In the genomic region with DNA sequence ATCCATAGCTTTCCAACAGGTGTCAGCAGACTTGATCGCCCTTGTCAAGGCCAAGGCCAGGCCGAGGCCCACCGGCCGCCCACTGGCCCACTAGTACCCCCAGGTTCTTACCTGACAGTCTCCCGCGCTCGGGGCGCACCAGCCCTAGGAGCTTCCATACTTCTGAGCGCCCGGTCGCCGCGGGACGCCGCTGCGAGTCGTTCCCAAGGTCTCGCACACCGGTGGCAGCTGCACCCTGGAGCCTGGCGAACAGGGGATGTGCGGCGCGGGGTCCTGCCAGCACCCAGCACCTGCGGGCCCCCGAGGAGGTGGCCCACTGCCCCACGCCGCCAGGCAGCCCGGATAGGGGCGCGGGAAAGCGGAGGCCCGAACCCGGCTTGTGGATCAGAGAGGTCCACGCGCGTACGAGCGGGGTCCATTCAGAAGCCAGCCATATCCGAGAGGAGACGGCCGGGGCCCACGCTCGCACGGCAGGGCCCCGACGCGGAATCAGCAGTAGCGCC, we compare ENCODE assay signal across 8 mouse cellular contexts. TPM values are rescaled to one million over a fixed set of nuclear protein-coding genes. Genes with fewer than 3 reads are reported as not detected.
A peak's percentile ranks its signal among the peaks of the same experiment; 100 is the strongest.
DNase-seq lines count a peak whose midpoint lies in the region; ATAC-seq and TF ChIP-seq lines count a peak whose summit lies in the region.

No protein-coding gene starts in this region.

- TF ChIP-seq EP300 in lung, postnatal 0 days (IDR thresholded peaks at IDR 0.05), result no peak

- peak; percentile 24 to 30 for DNase-seq in layer of hippocampus, postnatal 36 days
- DNase-seq in layer of hippocampus, postnatal 10 days (ENCODE audit: low spot score in 2 of 2), result no peak
- peak; percentile 69 for DNase-seq in ZHBTc4 (ENCODE audit: low read depth, low spot score)
- peak; percentile 15 for DNase-seq in lung, postnatal 0 days (ENCODE audit: low spot score)
- DNase-seq in spleen, postnatal 14 days (ENCODE audit: low spot score in 2 of 2), result peak; percentile 24 to 26
- DNase-seq in B cell, adult 2 months, result no peak

- WGBS in embryonic facial prominence, embryonic 13.5 days, result under 1% methylated on average over 48 of the region's 48 CpGs
- WGBS in intestine, embryonic 16.5 days, result under 1% methylated on average over 47 of the region's 48 CpGs
- WGBS in lung, postnatal 0 days, result 1% methylated on average over 38 of the region's 48 CpGs

- H3K9ac ChIP-seq in embryonic facial prominence, embryonic 13.5 days, result peak overlapping the region; percentile 84
- H3K9ac ChIP-seq in intestine, embryonic 16.5 days (ENCODE audit: low read depth, low read length), result peak overlapping the region; percentile 91
- peak overlapping the region; percentile 50 for H3K9ac ChIP-seq in lung, postnatal 0 days (replicated peaks; ENCODE audit: low read depth)

- peak overlapping the region; percentile 83; the same call in 1 of the 2 replicates for H3K27ac ChIP-seq in embryonic facial prominence, embryonic 13.5 days
- peak overlapping the region; percentile 97 for H3K27ac ChIP-seq in intestine, embryonic 16.5 days (ENCODE audit: low read length)
- H3K27ac ChIP-seq in lung, postnatal 0 days (ENCODE audit: low read length), result peak overlapping the region; percentile 77

- ATAC-seq in embryonic facial prominence, embryonic 13.5 days (ENCODE audit: insufficient number of reproducible peaks, insufficient read depth, low FRiP score, low TSS enrichment, low read depth), result peak; percentile 35; the same call in 1 of the 2 replicates
- ATAC-seq in intestine, embryonic 16.5 days, result peak; percentile 26
- peak; percentile 14 for ATAC-seq in lung, postnatal 0 days

- TF ChIP-seq CTCF in lung, postnatal 0 days (IDR thresholded peaks at IDR 0.05), result no peak; the same call in 1 of the 2 replicates

- H3K4me1 ChIP-seq in embryonic facial prominence, embryonic 13.5 days, result peaks cover 27% of the 10 kb centered on the region
- H3K4me1 ChIP-seq in intestine, embryonic 16.5 days (ENCODE audit: control insufficient read depth, insufficient read depth, low read length), result peaks cover 25% of the 10 kb centered on the region
- no peaks in the 10 kb centered on the region for H3K4me1 ChIP-seq in lung, postnatal 0 days (ENCODE audit: insufficient read depth, low read depth, low read length)

- H3K36me3 ChIP-seq in embryonic facial prominence, embryonic 13.5 days, result no peaks in the 10 kb centered on the region
- H3K36me3 ChIP-seq in intestine, embryonic 16.5 days (ENCODE audit: control insufficient read depth, insufficient read depth, low read length), result no peaks in the 10 kb centered on the region
- H3K36me3 ChIP-seq in lung, postnatal 0 days (ENCODE audit: insufficient read depth, low read length), result no peaks in the 10 kb centered on the region

- no peaks in the 10 kb centered on the region for H3K27me3 ChIP-seq in embryonic facial prominence, embryonic 13.5 days
- no peaks in the 10 kb centered on the region for H3K27me3 ChIP-seq in intestine, embryonic 16.5 days (replicated peaks; ENCODE audit: control insufficient read depth, insufficient read depth, low read length)
- H3K27me3 ChIP-seq in lung, postnatal 0 days (replicated peaks; ENCODE audit: insufficient read depth, low read length), result no peaks in the 10 kb centered on the region

- H3K9me3 ChIP-seq in embryonic facial prominence, embryonic 13.5 days, result no peaks in the 10 kb centered on the region
- H3K9me3 ChIP-seq in intestine, embryonic 16.5 days (ENCODE audit: control insufficient read depth, low read length), result no peaks in the 10 kb centered on the region
- H3K9me3 ChIP-seq in lung, postnatal 0 days (ENCODE audit: low read length), result no peaks in the 10 kb centered on the region

- H3K4me3 ChIP-seq in embryonic facial prominence, embryonic 13.5 days, result peak overlapping the region; percentile 77
- H3K4me3 ChIP-seq in intestine, embryonic 16.5 days (ENCODE audit: low read length), result peak overlapping the region; percentile 91
- H3K4me3 ChIP-seq in lung, postnatal 0 days (ENCODE audit: low read depth, low read length), result peak overlapping the region; percentile 71

- peak overlapping the region; percentile 93 for H3K4me2 ChIP-seq in embryonic facial prominence, embryonic 13.5 days
- peak overlapping the region; percentile 64 for H3K4me2 ChIP-seq in intestine, embryonic 16.5 days (ENCODE audit: low read depth, low read length)
- H3K4me2 ChIP-seq in lung, postnatal 0 days (replicated peaks; ENCODE audit: low read depth, low read length), result peak overlapping the region; percentile 98

RNA-seq across cellular contexts. Expression of a gene that starts 0.6 kb away (rescaled TPM):
- 10 to 100 TPM; 18.5 to 18.8 TPM for total RNA-seq in layer of hippocampus, postnatal 36 days (2021)
- 10 to 100 TPM; 21.7 to 25.0 TPM for total RNA-seq in layer of hippocampus, postnatal 10 days (2021)
- polyA plus RNA-seq in embryonic facial prominence, embryonic 13.5 days (2015; fragmentation: Nextera tagmentation; extraction: Ambion mirVana), result 18.2 and 19.1 TPM in 2 replicates
- 18.7 and 19.7 TPM in 2 replicates for polyA plus RNA-seq in intestine, embryonic 16.5 days (2015; fragmentation: Nextera tagmentation; extraction: Ambion mirVana)
- 10.4 and 11.0 TPM in 2 replicates for polyA plus RNA-seq in lung, postnatal 0 days (2015; fragmentation: Nextera tagmentation; extraction: Ambion mirVana)

RNA-seq across cellular contexts. Expression of a gene that starts 33.3 kb away (rescaled TPM):
- 10 to 100 TPM; 21.8 to 22.2 TPM for total RNA-seq in layer of hippocampus, postnatal 36 days (2021)
- total RNA-seq in layer of hippocampus, postnatal 10 days (2021), result 10 to 100 TPM; 21.5 to 22.4 TPM
- 33.9 and 42.3 TPM in 2 replicates for polyA plus RNA-seq in embryonic facial prominence, embryonic 13.5 days (2015; fragmentation: Nextera tagmentation; extraction: Ambion mirVana)
- 24.4 and 26.4 TPM in 2 replicates for polyA plus RNA-seq in intestine, embryonic 16.5 days (2015; fragmentation: Nextera tagmentation; extraction: Ambion mirVana)
- polyA plus RNA-seq in lung, postnatal 0 days (2015; fragmentation: Nextera tagmentation; extraction: Ambion mirVana), result 10.8 and 12.3 TPM in 2 replicates

RNA-seq across cellular contexts. Expression of a gene that starts 38.9 kb away (rescaled TPM):
- total RNA-seq in layer of hippocampus, postnatal 36 days (2021), result 10 to 100 TPM; 19.6 to 20.8 TPM
- total RNA-seq in layer of hippocampus, postnatal 10 days (2021), result 10 to 100 TPM; 23.3 to 23.4 TPM
- 38.4 and 39.0 TPM in 2 replicates for polyA plus RNA-seq in embryonic facial prominence, embryonic 13.5 days (2015; fragmentation: Nextera tagmentation; extraction: Ambion mirVana)
- polyA plus RNA-seq in intestine, embryonic 16.5 days (2015; fragmentation: Nextera tagmentation; extraction: Ambion mirVana), result 27.8 and 32.7 TPM in 2 replicates
- polyA plus RNA-seq in lung, postnatal 0 days (2015; fragmentation: Nextera tagmentation; extraction: Ambion mirVana), result 17.8 and 18.6 TPM in 2 replicates

RNA-seq across cellular contexts. Expression of a gene that starts 39.0 kb away (rescaled TPM):
- 10 to 100 TPM; 11.8 to 12.5 TPM for total RNA-seq in layer of hippocampus, postnatal 36 days (2021)
- 10 to 100 TPM; 11.9 to 12.0 TPM for total RNA-seq in layer of hippocampus, postnatal 10 days (2021)
- polyA plus RNA-seq in embryonic facial prominence, embryonic 13.5 days (2015; fragmentation: Nextera tagmentation; extraction: Ambion mirVana), result 3.7 and 5.0 TPM in 2 replicates
- polyA plus RNA-seq in intestine, embryonic 16.5 days (2015; fragmentation: Nextera tagmentation; extraction: Ambion mirVana), result 3.9 TPM in 2 replicates
- polyA plus RNA-seq in lung, postnatal 0 days (2015; fragmentation: Nextera tagmentation; extraction: Ambion mirVana), result 0.88 and 1.1 TPM in 2 replicates

Comparison
In these comparisons a context has a peak if more than half of its experiments do, and no peak if none do; other contexts are left out.
1. DNase-seq: peak in layer of hippocampus, postnatal 36 days (2 of 2), ZHBTc4 (single experiment), lung, postnatal 0 days (single experiment) and spleen, postnatal 14 days (2 of 2); none in layer of hippocampus, postnatal 10 days (0 of 2) and B cell, adult 2 months (0 of 2).
2. Peak in every context shown above with its lines, with median percentiles within 50 percentile points of each other: ATAC-seq, H3K27ac ChIP-seq, H3K4me2 ChIP-seq, H3K4me3 ChIP-seq and H3K9ac ChIP-seq.